Mouse (Mus musculus) cerebellum, postnatal 25 days (tissue): ENCODE data around the gene Akp3.

Experiments
- DNase-seq, 2 experiments: peaks; one replicate each; pipeline ENCODE4 v3.0.0; 2021; ENCODE audit warnings: mixed read lengths in 2 of 2

The Akp3 gene

DNA sequence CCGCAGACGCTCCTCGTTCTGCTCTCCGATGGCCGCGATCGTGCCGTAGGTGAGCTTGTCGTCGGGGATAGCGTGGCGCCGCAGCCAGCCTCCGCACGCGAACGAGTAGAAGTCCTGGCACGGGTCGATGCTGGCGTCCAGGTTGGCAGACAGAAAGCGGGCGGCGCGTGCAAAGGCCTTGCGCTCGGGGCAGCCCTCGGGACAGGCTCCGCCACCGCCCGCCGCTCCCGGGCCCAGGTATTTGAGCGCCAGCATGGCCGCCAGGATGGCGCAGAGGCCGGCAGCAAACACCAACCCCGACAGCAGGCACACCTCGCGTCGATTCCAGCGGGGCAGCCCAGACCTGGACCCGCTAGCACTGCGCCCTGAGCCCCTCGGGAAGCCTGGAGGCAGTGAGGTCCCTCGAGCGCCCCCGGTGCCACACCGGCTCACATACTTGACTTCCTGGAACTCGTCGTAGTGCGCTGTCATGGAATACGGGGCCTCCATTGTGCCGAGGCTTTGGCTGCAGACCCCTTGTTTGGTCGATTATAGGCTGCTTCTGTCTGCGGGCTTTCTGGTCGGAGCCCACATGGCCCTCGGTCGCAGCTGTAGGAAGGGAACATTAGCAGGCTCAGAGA, 29.8 kb downstream of the Akp3 start:
- no peak for DNase-seq

DNA sequence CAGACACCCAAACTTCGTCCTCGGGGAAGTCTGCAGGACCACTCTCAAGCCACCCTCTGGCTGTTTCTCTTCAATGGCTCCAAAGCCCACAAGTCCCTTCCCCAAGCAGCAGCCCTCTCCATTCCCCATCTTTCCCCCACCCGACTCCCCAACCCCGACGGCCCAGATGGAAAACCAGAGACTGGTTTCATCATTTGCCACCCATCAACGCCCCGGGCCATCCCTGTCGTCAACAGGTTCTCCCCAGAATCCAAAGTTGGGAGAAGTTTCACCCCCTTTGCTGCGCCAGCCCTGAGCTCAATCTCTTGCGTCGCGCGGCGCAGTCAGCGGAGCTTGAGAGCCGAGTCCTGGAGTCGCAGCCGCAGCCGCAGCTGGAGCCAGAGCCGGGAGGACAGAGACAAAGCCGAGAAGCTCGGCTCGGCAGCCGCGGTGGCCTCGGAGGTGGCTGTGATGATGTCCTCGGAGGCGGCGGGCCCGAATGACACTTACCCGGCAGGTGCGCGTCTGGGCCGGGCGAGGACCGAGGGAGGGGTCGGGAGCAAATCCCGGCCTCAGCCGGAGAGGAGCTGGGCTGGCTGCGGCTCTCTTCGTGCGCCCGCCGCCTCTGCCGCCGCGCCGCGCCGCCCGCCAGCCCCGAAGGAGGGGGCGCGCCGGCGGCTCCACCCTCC, 30.9 kb downstream of the Akp3 start:
- peak in 1 of 2 experiments; percentile 19 for DNase-seq

DNA sequence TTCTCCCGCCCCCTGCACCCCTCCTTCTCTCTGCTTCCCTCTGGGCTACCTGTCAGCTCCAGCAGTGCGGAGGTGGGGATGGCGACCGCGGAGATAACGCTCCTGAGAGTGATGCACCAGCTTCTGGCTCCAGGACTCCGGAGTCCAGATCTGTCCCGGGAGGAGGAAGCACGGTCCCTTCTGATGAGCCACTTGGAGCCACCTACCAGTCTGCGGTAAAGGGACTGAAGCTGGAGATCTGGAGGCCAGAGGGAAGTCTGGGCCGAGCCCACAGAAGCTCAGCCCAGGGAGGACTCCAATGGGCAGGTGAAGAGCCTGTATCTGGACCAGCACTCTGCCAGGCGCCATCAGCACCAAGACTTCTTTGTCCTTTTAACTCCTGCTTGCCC, 31.4 kb downstream of the Akp3 start, which contains the start of gene Ecel1:
Gene Ecel1 (minus strand): TSS at position 323 of the 389 bp plus-strand sequence.
- DNase-seq: no peak

DNA sequence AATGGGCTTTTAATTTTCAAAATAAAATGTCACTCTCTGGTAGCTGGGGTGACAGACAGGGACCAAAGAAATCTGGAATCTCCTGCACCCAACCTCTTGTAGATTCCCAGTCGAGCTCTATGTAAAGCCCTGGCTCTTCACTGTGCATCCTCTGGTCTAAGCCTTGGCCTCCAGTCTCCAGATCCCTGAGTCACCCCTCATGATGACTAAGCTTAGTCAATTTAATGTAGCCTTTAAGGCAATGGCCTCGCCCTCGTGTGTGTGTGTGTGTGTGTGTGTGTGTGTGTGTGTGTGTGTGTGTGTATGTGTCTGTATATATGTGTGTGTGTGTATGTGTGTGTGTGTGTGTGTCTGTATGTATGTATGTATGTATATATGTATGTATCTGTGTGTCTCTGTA, 34.6 kb downstream of the Akp3 start:
- no peak for DNase-seq

GRCm38 (mm10) chr1:87164164-87164795, 39.5 kb downstream of the Akp3 start:
- no peak for DNase-seq

- DNase-seq: no peak
These were observed 40.0 kb downstream of the Akp3 start for GRCm38 (mm10) chr1:87164796-87165184.

DNA sequence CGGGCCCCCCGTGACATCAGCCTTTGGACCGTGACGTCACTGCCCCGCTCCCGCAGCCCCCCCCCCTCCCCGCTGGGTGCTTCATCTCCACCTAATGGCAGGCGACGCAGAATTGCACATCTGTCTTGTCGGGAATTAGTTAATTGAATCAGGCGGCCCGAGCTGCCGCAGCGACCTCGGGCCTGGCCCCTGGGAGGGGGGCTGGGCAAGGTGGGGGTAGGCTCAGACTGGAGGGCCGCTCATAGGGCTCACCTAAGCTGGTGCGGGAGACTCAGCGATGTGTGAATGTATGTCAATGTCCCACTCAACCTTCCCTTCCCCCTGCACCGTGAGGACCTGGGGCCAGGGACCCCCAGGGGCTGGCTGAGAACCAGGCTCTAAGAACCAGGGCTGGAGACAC, 45.7 kb downstream of the Akp3 start:
- DNase-seq: no peak

- no peak for DNase-seq
These were observed 46.5 kb downstream of the Akp3 start for GRCm38 (mm10) chr1:87171312-87171711.

DNA sequence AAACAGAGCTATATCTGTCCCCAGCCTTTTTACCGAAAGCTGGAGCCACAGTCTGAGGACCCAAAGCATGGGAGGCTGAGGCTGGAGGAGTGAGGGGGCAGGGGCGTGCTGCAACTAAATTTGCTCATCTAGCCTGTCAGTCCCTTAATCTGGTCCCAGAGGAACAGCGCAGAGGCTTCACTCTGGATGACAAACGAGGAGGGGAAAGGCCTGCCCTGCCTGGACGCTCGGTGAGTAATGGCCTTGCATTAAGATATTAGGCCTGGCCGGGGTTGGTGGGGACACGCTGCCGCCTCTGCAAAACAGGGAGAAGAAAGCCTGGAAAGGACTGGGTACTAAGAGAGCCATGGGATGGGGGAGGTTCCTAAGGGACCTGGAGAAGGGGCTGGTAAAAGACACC, 47.5 kb downstream of the Akp3 start:
- DNase-seq: no peak

- peak; percentile 67 to 72 for DNase-seq
These were observed 49.5 kb downstream of the Akp3 start for GRCm38 (mm10) chr1:87174006-87174955.

- DNase-seq: peak in 1 of 2 experiments; percentile 37
These were observed 51.1 kb downstream of the Akp3 start for GRCm38 (mm10) chr1:87175852-87176292.
